Mouse (Mus musculus): Measurements from ENCODE around the gene Gm10392. TPM values are rescaled to one million over a fixed set of nuclear protein-coding genes. Genes with fewer than 3 reads are reported as not detected.
A peak's percentile ranks its signal among the peaks of the same experiment; 100 is the strongest.
"Not testable (repeated sequence)": the region's sequence is repeated elsewhere in the genome, so short reads cannot be mapped to it uniquely, and the experiment has no call there.

The Gm10392 gene
- total RNA-seq (2021), result not detected
- long read RNA-seq, experiment 1, result 0 reads
- long read RNA-seq, experiment 2, result 0 reads

DNA sequence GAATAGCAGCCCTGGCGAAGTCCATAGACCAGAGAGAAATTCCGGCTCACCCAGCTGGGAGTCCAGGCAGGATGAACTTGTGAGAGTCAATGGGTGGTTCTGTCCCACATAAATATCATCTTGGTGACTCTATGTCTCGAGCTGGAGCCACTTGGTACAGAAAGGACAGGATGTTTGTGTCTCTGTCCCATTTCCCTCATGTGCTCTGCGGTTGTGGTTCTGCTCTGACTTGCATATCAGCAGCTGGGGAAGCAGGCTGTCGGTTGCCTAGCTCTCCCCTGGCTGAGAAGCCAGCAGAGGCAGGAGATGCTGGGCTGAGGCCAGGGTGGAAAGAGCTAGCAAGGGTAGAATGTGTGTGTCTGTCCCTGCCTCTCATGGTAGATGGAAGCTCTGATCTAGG is at the start of gene Gm10392:
TSS of gene Gm10392 (minus strand) at position 156 of the 400 bp plus-strand sequence.
- no peak for DNase-seq
- H3K4me3 ChIP-seq, result no peak within 1 kb of the TSS
- 0 out of 2 replicates have a peak within 1 kb of the TSS, but pooled peaks have one; percentile 5 for H3K27ac ChIP-seq
- intact Hi-C loops (cut with DNase I), result loop anchor here (10.0 kb wide), 1 partner anchor 276 kb away; no protein-coding TSS in a partner anchor
- no peak for TF ChIP-seq CTCF (IDR thresholded peaks at IDR 0.05)

DNA sequence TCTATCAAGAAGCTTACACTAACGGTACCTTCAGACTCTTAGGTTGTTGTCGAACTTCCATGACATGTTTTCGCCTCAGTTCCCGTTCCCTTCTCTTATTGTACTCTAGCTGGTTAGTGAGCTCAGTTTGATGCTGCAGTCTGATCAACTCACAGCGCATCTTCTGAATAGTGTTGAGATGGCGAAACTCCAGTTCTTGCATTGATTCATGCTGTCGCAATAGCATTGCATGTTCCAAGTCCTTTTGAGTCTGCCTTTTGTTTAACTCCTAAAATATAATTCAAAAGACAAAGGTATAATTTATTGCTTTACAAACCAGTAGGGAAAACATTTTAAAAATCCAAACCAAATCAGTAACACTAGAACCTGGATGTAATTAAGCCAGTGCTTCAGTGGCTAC is 26.3 kb upstream of the Gm10392 start:
- TF ChIP-seq CTCF (IDR thresholded peaks at IDR 0.05), result no peak
- Histone ChIP-seq H3K4me3 (no peak overlapping the region), H3K27ac (no peak overlapping the region)
- DNase-seq, result no peak
- intact Hi-C loops (cut with DNase I), result no loop called here

GRCm38 (mm10) chr11:77532202-77532846 is 13.3 kb upstream of the Gm10392 start:
- intact Hi-C loops (cut with DNase I), result no loop called here
- TF ChIP-seq CTCF (IDR thresholded peaks at IDR 0.05), result no peak
- H3K4me3 ChIP-seq, result no peak overlapping the region
- DNase-seq, result no peak
- H3K27ac ChIP-seq, result no peak overlapping the region

DNA sequence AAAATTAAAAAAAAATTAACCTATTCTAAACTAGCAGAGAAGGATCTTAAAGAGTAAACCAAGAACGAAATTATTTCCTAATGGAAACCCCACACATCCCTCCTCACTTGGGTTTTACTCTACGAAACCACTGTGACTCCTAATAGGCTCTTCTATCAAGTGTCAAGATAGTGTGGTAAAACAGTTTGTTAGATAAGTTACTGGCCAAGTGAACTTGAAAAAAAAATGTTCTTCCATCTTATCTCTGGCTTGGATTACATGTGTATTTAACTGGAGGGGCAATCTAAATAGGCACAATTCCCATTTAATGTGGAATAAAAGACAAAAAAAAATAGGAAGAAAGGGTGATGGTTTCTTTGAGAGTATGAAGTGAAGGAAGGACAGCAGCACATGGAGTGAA is 11.9 kb upstream of the Gm10392 start:
- intact Hi-C loops (cut with DNase I), result no loop called here
- Histone ChIP-seq H3K4me3 (no peak overlapping the region), H3K27ac (no peak overlapping the region)
- no peak for TF ChIP-seq CTCF (IDR thresholded peaks at IDR 0.05)
- no peak for DNase-seq

- intact Hi-C loops (cut with DNase I), result no loop called here
- DNase-seq, result no peak
- H3K4me3 ChIP-seq, result no peak overlapping the region
- no peak for TF ChIP-seq CTCF (IDR thresholded peaks at IDR 0.05)
- no peak overlapping the region for H3K27ac ChIP-seq
These were observed 10.6 kb upstream of the Gm10392 start for GRCm38 (mm10) chr11:77529644-77530043.

DNA sequence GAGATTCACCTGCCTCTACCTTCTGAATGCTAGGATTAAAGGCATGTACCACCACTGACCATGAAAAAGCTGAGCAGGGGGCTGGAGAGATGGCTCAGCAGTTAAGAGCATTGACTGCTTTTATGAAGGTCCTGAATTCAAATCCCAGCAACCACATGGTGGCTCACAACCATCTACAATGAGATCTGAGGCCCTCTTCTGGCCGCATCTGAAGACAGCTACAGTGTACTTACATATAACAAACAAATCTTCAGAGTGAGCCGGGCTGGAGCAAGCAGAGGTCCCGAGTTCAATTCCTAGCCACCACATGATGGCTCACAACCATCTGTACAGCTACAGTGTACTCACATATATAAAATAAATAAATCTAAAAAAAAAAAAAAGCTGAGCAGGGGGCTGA is 9.4 kb upstream of the Gm10392 start:
- H3K4me3 ChIP-seq; intact Hi-C loops (cut with DNase I); H3K27ac ChIP-seq; DNase-seq: not testable (repeated sequence)

GRCm38 (mm10) chr11:77525804-77526486 is 6.9 kb upstream of the Gm10392 start:
- TF ChIP-seq CTCF (IDR thresholded peaks at IDR 0.05), result peak; percentile 5; the same call in 1 of the 2 replicates
- no peak for DNase-seq

GRCm38 (mm10) chr11:77520601-77521529 is 1.9 kb upstream of the Gm10392 start:
- DNase-seq, result peak; percentile 38
- no peak for TF ChIP-seq CTCF (IDR thresholded peaks at IDR 0.05)
- no peak overlapping the region for H3K27ac ChIP-seq
- intact Hi-C loops (cut with DNase I), result no loop called here
- no peak overlapping the region for H3K4me3 ChIP-seq

More at GRCm38 (mm10) chr11:77525804-77526486, 6.9 kb upstream of the Gm10392 start:
- intact Hi-C loops (cut with DNase I), result no loop called here
- Histone ChIP-seq H3K27ac (no peak overlapping the region), H3K4me3 (no peak overlapping the region)

- TF ChIP-seq CTCF (IDR thresholded peaks at IDR 0.05), result no peak
- intact Hi-C loops (cut with DNase I), result loop anchor here (10.0 kb wide), 1 partner anchor 277 kb away; no protein-coding TSS in a partner anchor
- Histone ChIP-seq H3K27ac (no peak overlapping the region), H3K4me3 (no peak overlapping the region)
- DNase-seq, result no peak
These were observed 773 bp downstream of the Gm10392 start for GRCm38 (mm10) chr11:77518051-77518798.

DNA sequence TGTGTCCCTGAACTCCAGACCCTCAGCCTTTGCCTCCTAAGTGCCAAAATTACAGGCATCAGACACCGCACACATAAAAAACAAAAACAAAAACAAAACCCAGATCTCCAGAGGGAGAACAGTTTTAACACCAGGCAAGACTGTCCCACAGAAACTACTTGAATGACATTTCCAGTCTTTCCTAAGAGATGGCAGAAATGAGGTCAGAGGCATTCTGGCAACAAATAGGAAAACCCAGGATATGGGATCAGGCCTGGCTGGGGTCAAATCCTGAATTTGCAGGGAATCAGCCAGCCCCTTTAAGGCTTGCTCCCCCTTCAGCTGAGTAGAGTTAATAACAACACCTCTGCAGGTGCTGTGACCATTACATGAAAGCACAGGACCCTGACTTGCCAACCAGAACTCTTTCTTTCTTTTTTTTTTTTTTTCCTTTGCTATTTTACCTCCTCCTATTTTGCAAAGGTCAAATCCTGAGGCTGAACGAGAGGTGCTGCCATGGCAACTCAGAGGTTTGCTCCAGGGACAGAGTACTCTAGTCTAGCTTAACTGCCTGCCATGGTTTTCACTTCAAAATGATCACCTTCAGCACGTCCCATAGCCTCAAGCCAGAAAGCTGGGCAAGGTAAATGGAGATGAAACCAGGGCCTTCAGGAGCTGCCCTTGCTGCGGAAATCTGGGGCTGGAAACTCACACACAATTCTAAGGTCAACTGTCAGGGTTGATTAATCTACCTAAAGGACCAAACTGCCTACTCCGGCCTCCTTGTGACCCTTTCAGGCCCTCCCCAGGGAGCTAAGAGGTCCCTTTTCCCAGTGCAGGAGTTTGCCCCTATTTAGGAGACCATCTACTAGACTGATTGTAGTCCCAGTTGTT is 2.2 kb downstream of the Gm10392 start:
- no peak for TF ChIP-seq CTCF (IDR thresholded peaks at IDR 0.05)
- H3K4me3 ChIP-seq, result no peak overlapping the region

More for the DNA sequence above, 2.2 kb downstream of the Gm10392 start:
- DNase-seq, result no peak
- H3K27ac ChIP-seq, result no peak overlapping the region
- intact Hi-C loops (cut with DNase I), result loop anchor here (10.0 kb wide), 1 partner anchor 278 kb away; no protein-coding TSS in a partner anchor
